Mouse (Mus musculus) small intestine, adult 2 months (tissue): ENCODE data around the gene Slc25a11. TPM values are rescaled to one million over a fixed set of nuclear protein-coding genes. Genes with fewer than 3 reads are reported as not detected.
A peak's percentile ranks its signal among the peaks of the same experiment; 100 is the strongest.

Source experiments
- H3K27ac ChIP-seq: fragments of 200-500 bp; 2 replicates; pipeline ENCODE4 v1.5.1; 2012; ENCODE audit warnings: low read depth, low read length, control low read depth, inconsistent platforms; ENCODE audit not compliant: insufficient read depth
- H3K27me3 ChIP-seq: fragments of 200-500 bp; 2 replicates; pipeline ENCODE4 v1.6.1; 2012; ENCODE audit warnings: mild to moderate bottlenecking, moderate library complexity, low read length, inconsistent platforms; ENCODE audit not compliant: control insufficient read depth, insufficient read depth
- H3K36me3 ChIP-seq: fragments of 200-500 bp; 2 replicates; pipeline ENCODE4 v1.6.1; 2012; ENCODE audit warnings: mild to moderate bottlenecking, low read length, control low read depth, inconsistent platforms; ENCODE audit not compliant: control insufficient read depth, insufficient read depth
- H3K4me1 ChIP-seq: fragments of 200-500 bp; 2 replicates; pipeline ENCODE4 v1.6.1; 2012; ENCODE audit warnings: low read length, inconsistent platforms, mixed read lengths; ENCODE audit not compliant: control insufficient read depth, insufficient read depth, insufficient read length
- H3K4me3 ChIP-seq: fragments of 200-500 bp; 2 replicates; pipeline ENCODE4 v1.5.1; 2012; ENCODE audit warnings: low read depth, mild to moderate bottlenecking, control low read depth, inconsistent platforms, low read length, moderate library complexity
- CTCF ChIP-seq: fragments of 200-500 bp; IDR thresholded peaks from 2 replicates; pipeline ENCODE4 v1.5.1; 2012; ENCODE audit warnings: low read depth, mild to moderate bottlenecking, control low read depth, inconsistent platforms, low read length, moderate library complexity, mixed read lengths; ENCODE audit not compliant: insufficient replicate concordance, insufficient read length; ENCODE audit errors: extremely low read depth
- POLR2A ChIP-seq: fragments of 200-500 bp; IDR thresholded peaks from 2 replicates; pipeline ENCODE4 v1.6.1; 2012; ENCODE audit warnings: low read depth, mild to moderate bottlenecking, control low read depth, inconsistent platforms, low read length, moderate library complexity
- WGBS: fragments of 180-500 bp; shearing (Covaris S2); methylation state at CpG from one replicate; pipeline ENCODE4 v1.1.7; 2018; 5-methylcytosine and 5-hydroxymethylcytosine counted together
- polyA plus RNA-seq: library from polyadenylated mRNA; depleted of rRNA; stranded (reverse); fragments of >200 nt; gene quantifications from 2 replicates; pipeline ENCODE4 v1.2.3, GENCODE M21; 2012

Slc25a11 gene
- polyA plus RNA-seq, 1 experiment = 147 TPM

DNA sequence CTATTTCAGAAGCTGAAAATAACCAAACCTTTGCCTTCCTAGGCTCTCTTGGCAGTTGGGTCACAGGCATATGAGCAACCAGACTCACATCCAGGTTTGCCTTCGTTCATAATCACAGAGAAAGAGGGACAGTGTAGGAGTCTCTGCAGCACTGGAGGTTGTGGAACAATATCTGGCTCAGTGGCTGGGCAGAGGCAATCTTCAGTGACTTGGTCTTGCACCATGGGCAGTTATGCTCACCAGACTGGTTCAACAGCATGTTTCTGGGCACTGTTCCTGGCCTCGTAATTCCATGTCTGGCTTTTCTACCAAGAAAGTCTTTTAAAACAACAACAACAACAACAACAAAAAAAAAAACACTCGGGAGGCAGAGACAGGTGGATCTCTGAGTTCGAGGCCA, 11.7 kb downstream of the Slc25a11 start:
- H3K36me3 ChIP-seq = no peaks in the 10 kb centered on the region
- no peak for TF ChIP-seq POLR2A
- TF ChIP-seq CTCF = no peak
- no peak overlapping the region for H3K4me3 ChIP-seq
- H3K27ac ChIP-seq = no peak overlapping the region
- no peaks in the 10 kb centered on the region for H3K27me3 ChIP-seq
- H3K4me1 ChIP-seq = no peaks in the 10 kb centered on the region
- 69% methylated on average over 4 of the region's 4 CpGs for WGBS

DNA sequence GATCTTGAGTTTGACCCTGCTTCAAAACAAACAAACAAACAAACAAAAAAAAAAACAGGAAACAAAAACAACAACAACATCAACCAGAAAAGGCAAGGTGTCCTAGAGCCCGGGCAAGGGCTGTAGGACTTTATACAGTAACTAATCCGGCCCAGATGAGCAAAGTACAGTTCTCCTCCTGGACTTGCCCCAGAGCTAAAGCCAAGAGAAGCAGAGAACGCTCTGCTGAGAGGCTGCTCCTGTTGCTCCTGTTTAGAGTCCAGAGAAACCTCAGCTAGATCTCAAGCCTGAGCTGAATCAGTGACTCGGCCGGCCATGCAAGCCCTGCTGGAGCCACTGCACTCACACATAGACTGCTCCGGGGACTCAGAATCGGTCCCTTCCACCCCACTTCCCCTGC, 17.1 kb downstream of the Slc25a11 start:
- Histone ChIP-seq H3K27ac (peak overlapping the region; percentile 93), H3K4me3 (no peak overlapping the region), H3K4me1 (peaks cover 13% of the 10 kb centered on the region; the same call in 1 of the 2 replicates), H3K36me3 (no peaks in the 10 kb centered on the region), H3K27me3 (no peaks in the 10 kb centered on the region)
- 28% methylated on average over 7 of the region's 7 CpGs for WGBS
- TF ChIP-seq CTCF (no peak), POLR2A (peak; percentile 61; the same call in 1 of the 2 replicates)

DNA sequence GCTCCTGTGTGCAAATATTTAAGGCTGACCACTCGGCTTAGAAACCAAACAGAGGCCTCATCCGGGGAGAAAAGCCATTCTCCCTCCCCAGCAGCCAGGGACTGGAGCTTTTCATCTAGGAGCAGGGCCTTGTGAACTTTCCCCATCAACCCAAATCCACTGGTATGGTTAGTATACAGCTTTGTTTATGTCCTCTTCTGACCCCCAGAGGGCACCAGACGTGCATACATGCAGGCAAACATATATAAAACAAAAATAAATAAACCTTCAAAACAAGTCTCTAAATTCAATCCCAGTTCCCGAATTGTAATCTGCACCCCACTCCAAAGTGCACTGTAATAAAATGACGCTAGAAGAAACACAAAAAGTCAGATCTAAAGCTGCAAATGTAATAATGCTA, 17.7 kb downstream of the Slc25a11 start:
- no peak for TF ChIP-seq POLR2A
- no peak for TF ChIP-seq CTCF
- H3K27ac ChIP-seq = peak overlapping the region; percentile 93; the same call in 1 of the 2 replicates
- H3K4me1 ChIP-seq = peaks cover 13% of the 10 kb centered on the region; the same call in 1 of the 2 replicates
- WGBS = 26% methylated on average over 5 of the region's 5 CpGs
- H3K27me3 ChIP-seq = no peaks in the 10 kb centered on the region
- H3K4me3 ChIP-seq = no peak overlapping the region
- H3K36me3 ChIP-seq = no peaks in the 10 kb centered on the region

DNA sequence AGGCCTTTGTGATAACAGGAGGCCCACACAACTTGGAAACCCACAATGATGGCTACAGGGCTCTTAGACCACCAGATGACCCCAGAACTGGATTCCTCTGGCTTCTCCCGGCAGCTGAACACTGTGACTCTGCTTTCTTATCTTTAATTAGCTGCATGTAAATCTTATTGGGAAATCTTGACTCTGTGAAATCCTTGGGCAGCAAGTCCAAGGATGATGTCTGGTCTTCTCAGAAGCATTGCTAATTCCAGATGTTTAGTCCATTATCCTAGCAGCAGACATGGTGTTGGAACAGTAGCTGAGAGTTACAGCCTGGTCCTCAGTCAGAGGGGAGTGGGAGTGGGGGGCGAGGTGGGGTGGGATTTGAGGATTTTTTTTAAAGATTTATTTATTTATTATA, 18.8 kb downstream of the Slc25a11 start:
- Histone ChIP-seq H3K36me3 (no peaks in the 10 kb centered on the region), H3K27ac (no peak overlapping the region), H3K4me3 (no peak overlapping the region), H3K4me1 (peaks cover 16% of the 10 kb centered on the region; the same call in 1 of the 2 replicates), H3K27me3 (no peaks in the 10 kb centered on the region)
- TF ChIP-seq CTCF (no peak), POLR2A (no peak)
- WGBS = 65% methylated on average over 2 of the region's 2 CpGs

- Histone ChIP-seq H3K4me1 (peaks cover 25% of the 10 kb centered on the region), H3K4me3 (no peak overlapping the region), H3K27me3 (no peaks in the 10 kb centered on the region), H3K36me3 (no peaks in the 10 kb centered on the region), H3K27ac (peak overlapping the region; percentile 81)
- WGBS = 39% methylated on average over 4 of the region's 4 CpGs
- no peak for TF ChIP-seq POLR2A
- TF ChIP-seq CTCF = no peak
Observed at GRCm38 (mm10) chr11:70626877-70627276, 20.4 kb downstream of the Slc25a11 start.

DNA sequence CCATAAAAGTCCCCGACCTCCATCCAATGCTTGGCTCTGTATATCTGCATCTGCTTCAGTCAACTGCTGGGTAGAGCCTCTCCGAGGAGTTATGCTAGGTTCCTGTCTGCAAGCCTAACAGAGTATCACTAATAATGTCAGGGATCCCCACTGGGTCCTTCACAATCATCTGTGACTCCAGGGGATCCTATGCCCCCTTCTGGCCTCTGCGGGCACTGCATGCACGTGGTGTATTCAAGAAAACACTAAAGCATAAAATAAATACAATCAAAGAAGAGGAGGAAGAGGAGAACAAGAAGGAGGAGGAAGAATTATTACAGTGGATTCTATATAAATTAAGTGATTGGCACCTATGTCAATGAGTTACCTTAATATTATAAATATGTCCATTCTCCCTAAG, 21.8 kb downstream of the Slc25a11 start:
- Histone ChIP-seq H3K27ac (no peak overlapping the region), H3K4me3 (no peak overlapping the region), H3K4me1 (peaks cover 29% of the 10 kb centered on the region), H3K36me3 (no peaks in the 10 kb centered on the region), H3K27me3 (no peaks in the 10 kb centered on the region)
- peak; percentile 70; the same call in 1 of the 2 replicates for TF ChIP-seq CTCF
- TF ChIP-seq POLR2A = no peak
- 44% methylated on average over 4 of the region's 4 CpGs for WGBS

DNA sequence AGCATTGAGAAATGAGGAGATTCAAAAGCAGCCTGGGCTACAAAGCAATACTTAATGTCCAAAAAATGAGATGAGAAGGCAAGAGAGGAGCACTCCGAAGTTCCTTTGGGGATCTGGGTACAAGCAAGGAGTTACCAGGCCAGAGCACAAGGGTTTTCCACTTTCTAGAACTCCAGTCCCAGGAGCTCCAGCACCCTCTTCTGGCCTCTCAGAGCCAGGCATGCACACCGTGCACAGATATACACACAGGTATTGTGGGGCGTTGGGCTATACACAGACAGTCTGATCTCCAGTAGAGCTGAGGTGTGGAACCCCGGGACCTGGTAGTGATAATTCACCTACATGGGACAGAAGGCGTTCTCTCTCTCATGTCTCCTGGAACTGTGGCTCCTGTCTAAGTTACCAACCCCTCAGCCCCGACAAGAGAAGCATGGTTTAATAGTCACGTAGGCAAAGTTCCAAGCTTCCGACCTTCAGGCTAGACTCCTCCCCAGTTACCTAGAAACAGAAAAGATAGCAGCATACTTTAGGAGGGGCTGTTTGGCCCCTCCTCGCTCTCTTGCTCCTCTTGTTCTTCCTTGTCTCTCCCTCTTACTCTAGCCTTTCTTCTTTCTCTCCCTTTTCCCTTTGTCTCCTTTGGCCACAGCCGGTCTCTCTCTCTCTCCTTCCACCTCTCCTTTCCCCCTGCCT, 24.1 kb downstream of the Slc25a11 start:
- peaks cover 27% of the 10 kb centered on the region for H3K4me1 ChIP-seq
- H3K27ac ChIP-seq = no peak overlapping the region
- no peak overlapping the region for H3K4me3 ChIP-seq
- H3K36me3 ChIP-seq = no peaks in the 10 kb centered on the region
- WGBS = 44% methylated on average over 10 of the region's 10 CpGs
- peak; percentile 51; the same call in 1 of the 2 replicates for TF ChIP-seq CTCF
- no peak for TF ChIP-seq POLR2A
- no peaks in the 10 kb centered on the region for H3K27me3 ChIP-seq
